Mouse (Mus musculus) olfactory bulb, adult 2 months (tissue): ENCODE measurements around the gene Neurog1. TPM values are rescaled to one million over a fixed set of nuclear protein-coding genes. Genes with fewer than 3 reads are reported as not detected.

ENCODE experiments used
- H3K27ac ChIP-seq: fragments of 200-500 bp; 2 replicates; pipeline ENCODE4 v1.5.1; 2012; ENCODE audit warnings: low read depth, low read length; ENCODE audit not compliant: insufficient read depth
- H3K4me1 ChIP-seq: fragments of 200-500 bp; 2 replicates; pipeline ENCODE4 v1.6.1; 2012; ENCODE audit warnings: low read length; ENCODE audit not compliant: control insufficient read depth, insufficient read depth
- H3K4me3 ChIP-seq: fragments of 200-500 bp; 2 replicates; pipeline ENCODE4 v1.5.1; 2012; ENCODE audit warnings: mild to moderate bottlenecking, low read depth, low read length, moderate library complexity; ENCODE audit not compliant: insufficient read depth
- CTCF ChIP-seq: fragments of 200-500 bp; IDR thresholded peaks from 2 replicates; pipeline ENCODE4 v1.5.1; 2012; ENCODE audit warnings: low read depth, mild to moderate bottlenecking, low read length, moderate library complexity; ENCODE audit not compliant: insufficient read depth
- POLR2A ChIP-seq: fragments of 200-500 bp; IDR thresholded peaks from 2 replicates; pipeline ENCODE4 v1.6.1; 2012; ENCODE audit warnings: mild to moderate bottlenecking, low read depth, low read length, moderate library complexity; ENCODE audit not compliant: insufficient read depth
- WGBS: fragments of 180-500 bp; shearing (Covaris S2); methylation state at CpG from one replicate; pipeline ENCODE4 v1.1.7; 2018; 5-methylcytosine and 5-hydroxymethylcytosine counted together
- polyA plus RNA-seq: library from polyadenylated mRNA; stranded (reverse); fragments of >200 nt; gene quantifications from 2 replicates; pipeline ENCODE4 v1.2.4, GENCODE M21; 2012; ENCODE audit warnings: low replicate concordance; ENCODE audit not compliant: missing spikeins, insufficient read depth, insufficient read length

The Neurog1 gene
- polyA plus RNA-seq, 1 experiment, result not detected

DNA sequence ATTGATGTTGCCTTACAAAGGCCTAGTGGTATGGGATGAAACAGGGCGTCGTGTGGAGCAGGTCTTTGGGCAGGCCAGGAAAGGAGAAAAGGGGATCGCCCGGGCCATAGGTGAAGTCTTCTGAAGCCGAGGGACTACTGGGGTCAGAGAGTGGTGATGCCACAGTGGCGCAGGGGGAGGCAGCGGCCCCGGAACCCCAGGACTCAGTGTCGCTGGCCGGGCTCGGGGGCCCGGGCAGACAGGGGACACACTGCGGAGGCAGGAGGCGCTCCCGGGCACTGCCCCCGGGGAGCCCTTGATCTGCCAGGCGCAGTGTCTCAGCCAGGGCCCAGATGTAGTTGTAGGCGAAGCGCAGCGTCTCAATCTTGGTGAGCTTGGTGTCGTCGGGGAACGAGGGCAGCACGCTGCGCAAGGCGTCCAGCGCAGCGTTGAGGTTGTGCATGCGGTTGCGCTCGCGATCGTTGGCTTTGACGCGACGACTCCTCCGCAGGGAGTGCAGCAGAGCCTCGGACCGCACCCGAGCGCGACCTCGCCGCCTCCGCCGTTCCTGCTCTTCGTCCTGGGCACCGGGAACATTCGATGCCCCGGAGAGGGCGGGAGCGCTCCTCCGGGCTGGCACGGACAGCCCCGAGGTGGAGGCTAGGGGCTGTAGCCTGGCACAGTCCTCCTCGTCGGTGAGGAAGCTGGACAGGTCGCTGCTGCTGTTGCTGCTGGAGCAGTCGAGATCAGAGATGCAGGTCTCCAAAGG lies 613 bp downstream of the Neurog1 start:
- TF ChIP-seq CTCF (no peak), POLR2A (no peak)
- Histone ChIP-seq H3K4me3 (no peak overlapping the region), H3K27ac (no peak overlapping the region), H3K4me1 (peaks cover 10% of the 10 kb centered on the region)
- 2% methylated on average over 59 of the region's 59 CpGs for WGBS

DNA sequence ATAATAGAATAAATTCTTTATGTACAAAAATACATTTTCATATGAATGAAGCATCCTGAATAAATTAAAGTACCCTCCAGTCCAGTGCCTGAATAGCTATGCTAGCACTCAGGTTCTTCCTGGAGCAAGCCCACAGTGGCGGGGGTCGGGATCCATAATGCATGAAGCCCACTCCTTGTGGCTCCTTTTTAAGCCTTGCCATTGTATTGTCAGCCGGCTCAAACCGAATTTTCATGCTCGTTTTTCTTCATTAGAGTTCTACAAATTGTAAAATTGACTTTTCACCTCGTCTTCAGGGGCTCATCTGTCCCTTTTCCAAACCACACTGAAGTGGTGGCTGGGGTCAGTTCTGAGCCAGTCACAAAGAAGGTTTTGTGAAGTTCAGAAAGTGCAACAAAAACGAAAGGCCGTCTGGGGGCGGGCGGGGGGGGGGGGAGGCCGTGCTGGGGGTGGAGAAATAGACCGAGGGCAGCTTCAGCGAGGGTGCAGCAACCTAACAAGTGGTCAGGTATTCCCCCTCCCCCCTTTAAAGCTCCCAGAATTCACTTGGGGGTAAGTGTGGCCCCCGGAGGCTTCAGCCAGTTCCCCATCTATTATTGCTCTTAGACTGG lies 1.3 kb downstream of the Neurog1 start:
- TF ChIP-seq CTCF (no peak), POLR2A (no peak)
- Histone ChIP-seq H3K27ac (no peak overlapping the region), H3K4me3 (no peak overlapping the region), H3K4me1 (peaks cover 10% of the 10 kb centered on the region)
- WGBS, result 7% methylated on average over 14 of the region's 14 CpGs

- 9% methylated on average over 13 of the region's 13 CpGs for WGBS
Measured at GRCm38 (mm10) chr13:56249593-56250341, 2.2 kb downstream of the Neurog1 start.

GRCm38 (mm10) chr13:56243104-56243503 lies 8.9 kb downstream of the Neurog1 start:
- Histone ChIP-seq H3K27ac (no peak overlapping the region), H3K4me1 (no peaks in the 10 kb centered on the region), H3K4me3 (no peak overlapping the region)
- TF ChIP-seq POLR2A, result no peak
- no peak for TF ChIP-seq CTCF
- 87% methylated on average over 5 of the region's 5 CpGs for WGBS

More at GRCm38 (mm10) chr13:56249593-56250341, 2.2 kb downstream of the Neurog1 start:
- Histone ChIP-seq H3K4me3 (no peak overlapping the region), H3K27ac (no peak overlapping the region), H3K4me1 (peaks cover 10% of the 10 kb centered on the region)
- no peak for TF ChIP-seq POLR2A
- no peak for TF ChIP-seq CTCF

- WGBS, result 59% methylated on average over 16 of the region's 16 CpGs
- no peak overlapping the region for H3K4me3 ChIP-seq
- no peak overlapping the region for H3K27ac ChIP-seq
- TF ChIP-seq CTCF (no peak), POLR2A (no peak)
- H3K4me1 ChIP-seq, result no peaks in the 10 kb centered on the region
Measured at GRCm38 (mm10) chr13:56240012-56240770, 11.8 kb downstream of the Neurog1 start.

GRCm38 (mm10) chr13:56237905-56238304 lies 14.1 kb downstream of the Neurog1 start:
- TF ChIP-seq POLR2A (no peak), CTCF (no peak)
- H3K4me3 ChIP-seq, result no peak overlapping the region
- H3K4me1 ChIP-seq, result no peaks in the 10 kb centered on the region
- WGBS, result 95% methylated on average over 10 of the region's 10 CpGs
- no peak overlapping the region for H3K27ac ChIP-seq

DNA sequence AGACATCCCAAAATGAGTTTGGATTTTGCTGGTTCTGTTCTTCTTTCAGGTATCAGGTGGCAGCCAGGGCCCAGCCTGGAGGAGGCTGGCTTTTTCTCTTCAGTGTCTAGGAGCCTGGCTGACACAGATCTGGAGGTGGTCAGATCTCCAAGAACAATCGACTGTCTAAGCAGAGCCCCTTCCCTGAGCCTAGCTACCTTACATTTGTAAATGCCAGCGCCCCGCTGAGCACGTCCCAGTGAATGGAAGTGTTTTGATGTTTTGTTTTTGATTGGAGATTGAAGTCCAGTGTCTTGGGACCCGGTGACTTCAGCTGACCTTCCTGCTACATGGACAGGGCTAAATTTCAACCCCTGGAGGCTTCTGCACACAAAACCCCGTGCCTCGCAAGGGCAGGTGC lies 15.8 kb downstream of the Neurog1 start:
- no peaks in the 10 kb centered on the region for H3K4me1 ChIP-seq
- TF ChIP-seq POLR2A (no peak), CTCF (no peak)
- H3K27ac ChIP-seq, result no peak overlapping the region
- 58% methylated on average over 7 of the region's 7 CpGs for WGBS
- H3K4me3 ChIP-seq, result no peak overlapping the region

DNA sequence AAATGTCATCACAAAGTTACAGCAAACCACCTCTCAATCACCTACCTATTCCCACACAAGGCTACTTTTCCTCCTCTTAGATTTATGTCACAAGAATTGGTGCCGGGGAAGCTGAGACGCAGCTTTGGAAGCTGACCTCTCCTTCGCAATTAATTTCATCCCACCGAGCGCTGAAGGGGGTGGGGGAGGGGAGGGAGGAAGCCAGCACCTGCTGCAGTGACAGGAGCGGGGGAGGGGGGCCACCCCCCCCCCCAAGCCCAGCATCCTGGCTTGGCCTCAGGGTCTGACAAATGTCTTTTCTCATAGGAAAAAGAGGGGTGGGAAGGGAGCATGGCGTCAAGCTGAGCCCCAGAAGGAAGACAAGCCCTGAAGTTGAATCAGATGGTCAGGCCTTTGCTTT lies 23.2 kb downstream of the Neurog1 start:
- Histone ChIP-seq H3K27ac (no peak overlapping the region), H3K4me3 (no peak overlapping the region), H3K4me1 (peaks cover 8% of the 10 kb centered on the region; the same call in 1 of the 2 replicates)
- WGBS, result 42% methylated on average over 7 of the region's 7 CpGs
- TF ChIP-seq CTCF (no peak), POLR2A (no peak)
